Mouse (Mus musculus): ENCODE data around the gene Dpm3. TPM values are rescaled to one million over a fixed set of nuclear protein-coding genes. Genes with fewer than 3 reads are reported as not detected.
A peak's percentile ranks its signal among the peaks of the same experiment; 100 is the strongest.

The Dpm3 gene
- polyA plus RNA-seq, 1 experiment from 2014 or later = 73.2 TPM

DNA sequence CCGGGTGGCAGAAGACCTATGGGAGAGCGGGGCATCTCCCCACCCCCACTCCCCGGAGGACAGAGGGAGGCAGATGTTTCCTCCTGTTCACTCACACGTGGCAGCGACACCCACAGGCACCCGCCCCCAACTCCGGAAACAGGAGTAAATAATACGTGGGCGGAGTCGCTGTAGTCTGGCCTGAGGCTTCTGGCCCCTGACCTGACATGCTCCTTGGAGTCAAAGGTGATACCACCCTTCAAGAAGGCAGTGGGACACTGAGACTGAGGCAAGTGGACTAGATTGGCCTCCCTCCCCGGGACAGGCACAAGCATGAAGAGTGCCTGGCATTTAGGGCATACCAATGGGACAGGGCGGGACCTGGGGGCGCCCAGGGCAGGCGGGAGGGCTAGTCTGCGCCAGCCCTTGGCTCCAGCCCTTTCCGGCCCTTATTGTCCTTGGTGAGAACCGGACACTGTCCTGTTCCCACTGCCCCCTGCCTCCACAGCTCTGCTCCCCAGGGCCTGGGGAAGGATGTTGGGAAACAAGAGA, 7.7 kb upstream of the Dpm3 start:
- Histone ChIP-seq H3K9me3 (ENCODE audit: low read length) (no peaks in the 10 kb centered on the region), H3K27me3 (ENCODE audit: insufficient read depth, low read length) (no peaks in the 10 kb centered on the region), H3K9ac (replicated peaks) (peak overlapping the region; percentile 44), H3K4me2 (ENCODE audit: low read depth, low read length) (peak overlapping the region; percentile 65), H3K27ac (ENCODE audit: low read depth) (peak overlapping the region; percentile 55), H3K4me3 (ENCODE audit: low read depth, low read length) (peak overlapping the region; percentile 32), H3K36me3 (replicated peaks; ENCODE audit: insufficient read depth, low read length) (peaks cover 5% of the 10 kb centered on the region; the same call in 1 of the 2 replicates), H3K4me1 (ENCODE audit: insufficient read depth) (peaks cover 29% of the 10 kb centered on the region)
- peak; percentile 66 for ATAC-seq
- TF ChIP-seq CTCF (IDR thresholded peaks at IDR 0.05; ENCODE audit: low read depth) = 0 out of 2 replicates have a peak, but pooled peaks have one; percentile 13
- TF ChIP-seq EP300 (IDR thresholded peaks at IDR 0.05; ENCODE audit: low read depth) = no peak
- DNase-seq = peak; percentile 73
- WGBS (ENCODE audit: insufficient replicate concordance) = 2% methylated on average over 17 of the region's 17 CpGs

DNA sequence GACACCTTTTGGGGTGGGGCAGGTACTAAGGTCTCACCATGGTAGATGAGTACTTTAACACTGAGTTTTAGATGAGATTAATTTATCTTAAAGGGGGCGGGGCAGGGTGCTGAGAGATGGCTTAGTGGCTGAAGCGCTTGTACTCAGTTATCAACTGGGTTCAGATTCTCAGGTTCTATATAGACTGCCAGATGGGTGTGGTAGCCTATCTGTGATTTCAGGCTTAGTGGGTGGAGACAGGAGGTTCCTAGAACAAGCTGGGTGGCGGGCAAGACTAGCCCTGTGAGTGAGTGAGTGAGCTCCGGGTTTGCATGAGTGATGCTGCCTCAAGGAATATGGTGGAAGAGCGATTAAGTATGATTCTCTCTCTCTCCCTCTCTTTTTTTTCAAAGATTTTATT, 4.2 kb upstream of the Dpm3 start:
- 73% methylated on average over 5 of the region's 5 CpGs for WGBS (ENCODE audit: insufficient replicate concordance)
- Histone ChIP-seq H3K9ac (replicated peaks) (no peak overlapping the region), H3K9me3 (ENCODE audit: low read length) (no peaks in the 10 kb centered on the region), H3K4me3 (ENCODE audit: low read depth, low read length) (no peak overlapping the region), H3K27me3 (ENCODE audit: insufficient read depth, low read length) (no peaks in the 10 kb centered on the region), H3K36me3 (replicated peaks; ENCODE audit: insufficient read depth, low read length) (no peaks in the 10 kb centered on the region), H3K4me2 (ENCODE audit: low read depth, low read length) (no peak overlapping the region), H3K4me1 (ENCODE audit: insufficient read depth) (peaks cover 15% of the 10 kb centered on the region), H3K27ac (ENCODE audit: low read depth) (no peak overlapping the region)
- TF ChIP-seq CTCF (IDR thresholded peaks at IDR 0.05; ENCODE audit: low read depth) = no peak
- no peak for TF ChIP-seq EP300 (IDR thresholded peaks at IDR 0.05; ENCODE audit: low read depth)
- no peak for DNase-seq
- ATAC-seq = no peak

GRCm38 (mm10) chr3:89256177-89256576, 3.0 kb upstream of the Dpm3 start:
- no peaks in the 10 kb centered on the region for H3K9me3 ChIP-seq (ENCODE audit: low read length)
- H3K4me1 ChIP-seq (ENCODE audit: insufficient read depth) = peaks cover 8% of the 10 kb centered on the region
- no peak overlapping the region for H3K27ac ChIP-seq (ENCODE audit: low read depth)
- no peak overlapping the region for H3K4me3 ChIP-seq (ENCODE audit: low read depth, low read length)
- no peak for DNase-seq
- no peaks in the 10 kb centered on the region for H3K27me3 ChIP-seq (ENCODE audit: insufficient read depth, low read length)
- TF ChIP-seq CTCF (IDR thresholded peaks at IDR 0.05; ENCODE audit: low read depth) = no peak
- TF ChIP-seq EP300 (IDR thresholded peaks at IDR 0.05; ENCODE audit: low read depth) = no peak
- no peaks in the 10 kb centered on the region for H3K36me3 ChIP-seq (replicated peaks; ENCODE audit: insufficient read depth, low read length)
- no peak overlapping the region for H3K4me2 ChIP-seq (ENCODE audit: low read depth, low read length)
- H3K9ac ChIP-seq (replicated peaks) = no peak overlapping the region
- ATAC-seq = 0 out of 2 replicates have a peak, but pooled peaks have one; percentile 22
- 64% methylated on average over 5 of the region's 5 CpGs for WGBS (ENCODE audit: insufficient replicate concordance)

DNA sequence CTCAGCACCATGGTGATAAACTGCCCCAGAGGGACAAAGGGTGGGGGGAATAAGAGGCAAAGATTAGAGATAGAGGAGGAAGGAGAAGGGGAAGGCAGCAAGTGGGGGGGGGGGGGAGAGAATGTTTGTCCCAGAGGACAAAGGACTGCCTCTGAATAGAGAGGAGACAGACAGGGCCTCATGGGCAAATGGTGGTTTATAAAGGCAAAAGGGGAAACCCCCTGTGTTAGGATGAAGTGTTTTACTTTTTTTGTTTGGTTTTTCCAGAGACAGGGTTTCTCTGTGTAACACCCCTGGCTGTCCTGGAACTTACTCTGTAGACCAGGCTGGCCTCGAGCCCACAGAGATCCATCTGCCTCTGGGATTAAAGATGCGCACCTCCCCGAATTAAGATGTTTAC, 1.1 kb downstream of the Dpm3 start:
- no peak for TF ChIP-seq EP300 (IDR thresholded peaks at IDR 0.05; ENCODE audit: low read depth)
- no peak for TF ChIP-seq CTCF (IDR thresholded peaks at IDR 0.05; ENCODE audit: low read depth)
- H3K36me3 ChIP-seq (replicated peaks; ENCODE audit: insufficient read depth, low read length) = no peaks in the 10 kb centered on the region
- DNase-seq (no peak), ATAC-seq (no peak)
- no peak overlapping the region for H3K4me3 ChIP-seq (ENCODE audit: low read depth, low read length)
- no peak overlapping the region for H3K4me2 ChIP-seq (ENCODE audit: low read depth, low read length)
- no peak overlapping the region for H3K27ac ChIP-seq (ENCODE audit: low read depth)
- 78% methylated on average over 3 of the region's 3 CpGs for WGBS (ENCODE audit: insufficient replicate concordance)
- no peaks in the 10 kb centered on the region for H3K9me3 ChIP-seq (ENCODE audit: low read length)
- H3K9ac ChIP-seq (replicated peaks) = no peak overlapping the region
- H3K4me1 ChIP-seq (ENCODE audit: insufficient read depth) = no peaks in the 10 kb centered on the region
- no peaks in the 10 kb centered on the region for H3K27me3 ChIP-seq (ENCODE audit: insufficient read depth, low read length)

DNA sequence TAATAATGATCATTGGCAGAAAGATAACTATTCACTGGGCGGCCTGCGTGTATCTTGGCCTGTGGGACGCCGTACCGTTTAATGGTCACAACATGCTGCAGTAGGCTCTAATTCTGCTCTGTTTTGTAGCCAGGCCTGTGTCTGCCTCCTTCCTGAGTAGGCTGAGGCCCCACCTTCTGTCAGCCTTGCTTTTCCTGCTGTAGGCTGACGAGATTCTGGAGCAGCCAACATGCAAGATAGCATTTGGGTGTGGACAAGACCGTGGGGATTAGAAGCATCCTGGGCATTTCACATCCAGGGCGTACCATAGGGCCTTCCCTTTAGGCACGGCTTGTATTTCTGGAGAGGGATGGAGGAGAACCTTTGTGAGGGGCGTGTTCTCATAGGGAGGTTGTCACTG, 3.3 kb downstream of the Dpm3 start:
- no peak for ATAC-seq
- H3K4me1 ChIP-seq (ENCODE audit: insufficient read depth) = peaks cover 9% of the 10 kb centered on the region
- no peak overlapping the region for H3K4me3 ChIP-seq (ENCODE audit: low read depth, low read length)
- no peak for DNase-seq
- H3K27ac ChIP-seq (ENCODE audit: low read depth) = no peak overlapping the region
- no peaks in the 10 kb centered on the region for H3K27me3 ChIP-seq (ENCODE audit: insufficient read depth, low read length)
- no peaks in the 10 kb centered on the region for H3K36me3 ChIP-seq (replicated peaks; ENCODE audit: insufficient read depth, low read length)
- TF ChIP-seq CTCF (IDR thresholded peaks at IDR 0.05; ENCODE audit: low read depth) (no peak), EP300 (IDR thresholded peaks at IDR 0.05; ENCODE audit: low read depth) (no peak)
- H3K4me2 ChIP-seq (ENCODE audit: low read depth, low read length) = no peak overlapping the region
- WGBS (ENCODE audit: insufficient replicate concordance) = 47% methylated on average over 10 of the region's 10 CpGs
- no peaks in the 10 kb centered on the region for H3K9me3 ChIP-seq (ENCODE audit: low read length)
- H3K9ac ChIP-seq (replicated peaks) = no peak overlapping the region

- peak overlapping the region; percentile 72 for H3K4me3 ChIP-seq (ENCODE audit: low read depth, low read length)
Measured at GRCm38 (mm10) chr3:89266439-89266893, 7.3 kb downstream of the Dpm3 start.

More at GRCm38 (mm10) chr3:89266439-89266893, 7.3 kb downstream of the Dpm3 start:
- Histone ChIP-seq H3K36me3 (replicated peaks; ENCODE audit: insufficient read depth, low read length) (peaks cover 4% of the 10 kb centered on the region; the same call in 1 of the 2 replicates), H3K4me2 (ENCODE audit: low read depth, low read length) (peak overlapping the region; percentile 91), H3K4me1 (ENCODE audit: insufficient read depth) (peaks cover 20% of the 10 kb centered on the region), H3K27me3 (ENCODE audit: insufficient read depth, low read length) (no peaks in the 10 kb centered on the region), H3K9me3 (ENCODE audit: low read length) (no peaks in the 10 kb centered on the region), H3K27ac (ENCODE audit: low read depth) (0 out of 2 replicates have a peak overlapping the region, but pooled peaks have one; percentile 30), H3K9ac (replicated peaks) (peak overlapping the region; percentile 86)
- peak; percentile 86 for ATAC-seq
- 0% methylated on average over 20 of the region's 20 CpGs for WGBS (ENCODE audit: insufficient replicate concordance)
- peak; percentile 79 for DNase-seq
- 0 out of 2 replicates have a peak, but pooled peaks have one; percentile 22 for TF ChIP-seq EP300 (IDR thresholded peaks at IDR 0.05; ENCODE audit: low read depth)
- no peak for TF ChIP-seq CTCF (IDR thresholded peaks at IDR 0.05; ENCODE audit: low read depth)

All from liver, postnatal 0 days (tissue).